Mouse (Mus musculus): ENCODE measurements around the gene Mllt1. TPM values are rescaled to one million over a fixed set of nuclear protein-coding genes. Genes with fewer than 3 reads are reported as not detected.

The Mllt1 gene
- total RNA-seq (2023), result 10 to 100 TPM; 18.8 to 20.2 TPM

GRCm38 (mm10) chr17:56935363-56936131 is at the start of gene Mllt1:
Gene Mllt1 (minus strand): TSS chr17:56935415.

GRCm38 (mm10) chr17:56982013-56982412 is 46.8 kb upstream of the Mllt1 start, which contains the start of gene Acer1:
Gene Acer1 (minus strand): TSS chr17:56982126.

GRCm38 (mm10) chr17:56874936-56875651 is 60.1 kb downstream of the Mllt1 start, which contains the start of gene 1700061G19Rik:
Gene 1700061G19Rik (plus strand): TSS chr17:56875477.

GRCm38 (mm10) chr17:56874237-56874636 is 61.0 kb downstream of the Mllt1 start, which contains the start of gene Acsbg2:
Gene Acsbg2 (minus strand): TSS chr17:56874447.

Other genes starting within 250 kb of the Mllt1 start
- gene Ndufa11, start 217.6 kb downstream of the Mllt1 start, total RNA-seq (2023), result 10 to 100 TPM; 61.8 to 67.9 TPM
- gene Vmac, start 217.4 kb downstream of the Mllt1 start, total RNA-seq (2023), result 1 to 10 TPM; 1.6 to 2.1 TPM
- gene Nrtn, start 177.9 kb downstream of the Mllt1 start, total RNA-seq (2023), result under 1 TPM in 1 of 2 experiments, not detected in 1; 0.40 TPM
- gene Dus3l, start 170.7 kb downstream of the Mllt1 start, total RNA-seq (2023), result 10 to 100 TPM; 20.7 to 21.1 TPM
- gene Prr22, start 165.2 kb downstream of the Mllt1 start, total RNA-seq (2023), result under 1 TPM; 0.50 to 0.97 TPM
- 1 to 10 TPM; 6.5 TPM for gene Rfx2, start 104.4 kb downstream of the Mllt1 start, total RNA-seq (2023)
- gene Acsbg2, start 61.0 kb downstream of the Mllt1 start, total RNA-seq (2023), result not detected
- gene 1700061G19Rik, start 59.9 kb downstream of the Mllt1 start, total RNA-seq (2023), result not detected
- not detected for gene Acer1, start 46.7 kb upstream of the Mllt1 start, total RNA-seq (2023)
- 10 to 100 TPM in 1 of 2 experiments, 1 to 10 TPM in 1; 9.5 to 14.3 TPM for gene Clpp, start 54.9 kb upstream of the Mllt1 start, total RNA-seq (2023)
- gene Alkbh7, start 61.9 kb upstream of the Mllt1 start, total RNA-seq (2023), result 1 to 10 TPM; 6.9 to 8.2 TPM
- gene Pspn, start 64.6 kb upstream of the Mllt1 start, total RNA-seq (2023), result 1 to 10 TPM; 2.4 to 3.7 TPM
- 10 to 100 TPM; 48.0 to 61.0 TPM for gene Gtf2f1, start 75.9 kb upstream of the Mllt1 start, total RNA-seq (2023)
- under 1 TPM in 1 of 2 experiments, not detected in 1; 0.48 TPM for gene Gm17949, start 76.1 kb upstream of the Mllt1 start, total RNA-seq (2023)
- gene Khsrp, start 96.1 kb upstream of the Mllt1 start, total RNA-seq (2023), result 100 to 1,000 TPM in 1 of 2 experiments, 10 to 100 TPM in 1; 97.1 to 105 TPM
- gene Slc25a41, start 106.2 kb upstream of the Mllt1 start, total RNA-seq (2023), result not detected
- not detected for gene Crb3, start 123.7 kb upstream of the Mllt1 start, total RNA-seq (2023)
- gene Slc25a23, start 124.4 kb upstream of the Mllt1 start, total RNA-seq (2023), result 1 to 10 TPM; 3.0 to 4.7 TPM
- gene Dennd1c, start 143.1 kb upstream of the Mllt1 start, total RNA-seq (2023), result 100 to 1,000 TPM; 138 to 163 TPM
- gene Tubb4a, start 152.4 kb upstream of the Mllt1 start, total RNA-seq (2023), result under 1 TPM; 0.15 to 0.18 TPM
- 1 to 10 TPM; 1.9 to 2.1 TPM for gene Tnfsf9, start 169.9 kb upstream of the Mllt1 start, total RNA-seq (2023)
- gene Cd70, start 214.4 kb upstream of the Mllt1 start, total RNA-seq (2023), result not detected

Measured in neutrophil, adult 83 days (primary cell).